Mouse (Mus musculus) lung, postnatal 0 days (tissue): ENCODE data around the gene Rab6a. TPM values are rescaled to one million over a fixed set of nuclear protein-coding genes. Genes with fewer than 3 reads are reported as not detected.
A peak's percentile ranks its signal among the peaks of the same experiment; 100 is the strongest.

Experiments used
- ATAC-seq: fragments of 200-750 bp; cut with Nextera tagmentation; 2 replicates; pipeline ENCODE4 v1.8.0; 2017; ENCODE audit warnings: moderate library complexity
- DNase-seq: peaks from one replicate; pipeline ENCODE4 v3.0.0-alpha.2; 2016; ENCODE audit warnings: low spot score
- H3K27ac ChIP-seq: fragments of 300-500 bp; sonication (generic); 2 replicates; pipeline ENCODE4 v1.5.1; 2014; ENCODE audit warnings: antibody characterized with exemption, mild to moderate bottlenecking, low read length, mixed read lengths
- H3K27me3 ChIP-seq: fragments of 300-500 bp; sonication (generic); replicated peaks from 2 replicates; pipeline ENCODE4 v1.6.1; 2014; ENCODE audit warnings: low read length, mixed read lengths; ENCODE audit not compliant: insufficient read depth
- H3K36me3 ChIP-seq: fragments of 300-500 bp; sonication (generic); 2 replicates; pipeline ENCODE4 v1.6.1; 2014; ENCODE audit warnings: low read length, mixed read lengths; ENCODE audit not compliant: insufficient read depth
- H3K4me1 ChIP-seq: fragments of 300-500 bp; sonication (generic); 2 replicates; pipeline ENCODE4 v1.6.1; 2014; ENCODE audit warnings: antibody characterized with exemption, low read depth, low read length, mixed read lengths; ENCODE audit not compliant: insufficient read depth
- H3K4me2 ChIP-seq: fragments of 300-500 bp; sonication (generic); replicated peaks from 2 replicates; pipeline ENCODE4 v1.6.1; 2014; ENCODE audit warnings: low read depth, mild to moderate bottlenecking, low read length, moderate library complexity, mixed read lengths
- H3K4me3 ChIP-seq: fragments of 300-500 bp; sonication (generic); 2 replicates; pipeline ENCODE4 v1.5.1; 2014; ENCODE audit warnings: low read depth, low read length
- H3K9ac ChIP-seq: fragments of 300-500 bp; sonication (generic); replicated peaks from 2 replicates; pipeline ENCODE4 v1.6.1; 2014; ENCODE audit warnings: low read depth, mild to moderate bottlenecking
- H3K9me3 ChIP-seq: fragments of 300-500 bp; sonication (generic); 2 replicates; pipeline ENCODE4 v1.6.1; 2016; ENCODE audit warnings: low read length, mixed read lengths
- CTCF ChIP-seq: IDR thresholded peaks from 2 replicates; pipeline ENCODE4 v1.5.1; 2016; ENCODE audit warnings: antibody characterized with exemption, mild to moderate bottlenecking
- EP300 ChIP-seq: IDR thresholded peaks from 2 replicates; pipeline ENCODE4 v1.6.1; 2016; ENCODE audit warnings: antibody characterized with exemption, mild to moderate bottlenecking, control low read depth
- WGBS: fragments of 180-500 bp; shearing (Covaris S2); extraction: QIAGEN DNeasy Blood & Tissue Kit; methylation state at CpG from one replicate; pipeline ENCODE4 v1.1.7; 2014; 5-methylcytosine and 5-hydroxymethylcytosine counted together
- polyA plus RNA-seq: library from polyadenylated mRNA; unstranded; fragments of >200 nt; fragmentation: Nextera tagmentation; extraction: Ambion mirVana; gene quantifications from 2 replicates; pipeline ENCODE4 v1.2.1, GENCODE M21; 2015

Rab6a gene
- polyA plus RNA-seq, 1 experiment from 2014 or later, result 76.8 TPM

GRCm38 (mm10) chr7:100590845-100591521 lies 16.2 kb upstream of the Rab6a start:
- H3K27ac ChIP-seq, result peak overlapping the region; percentile 94
- no peaks in the 10 kb centered on the region for H3K9me3 ChIP-seq
- peak overlapping the region; percentile 53 for H3K4me2 ChIP-seq
- DNase-seq (peak; percentile 96), ATAC-seq (peak; percentile 97)
- 1% methylated on average over 19 of the region's 20 CpGs for WGBS
- H3K9ac ChIP-seq, result peak overlapping the region; percentile 52
- TF ChIP-seq EP300 (no peak; the same call in 1 of the 2 replicates), CTCF (peak; percentile 29; the same call in 1 of the 2 replicates)
- peak overlapping the region; percentile 55 for H3K4me3 ChIP-seq
- H3K36me3 ChIP-seq, result no peaks in the 10 kb centered on the region
- H3K4me1 ChIP-seq, result no peaks in the 10 kb centered on the region; the same call in 1 of the 2 replicates
- H3K27me3 ChIP-seq, result no peaks in the 10 kb centered on the region

- DNase-seq, result no peak
- H3K27ac ChIP-seq, result peak overlapping the region; percentile 94
- H3K36me3 ChIP-seq, result no peaks in the 10 kb centered on the region
- no peak for ATAC-seq
- H3K9ac ChIP-seq, result peak overlapping the region; percentile 52
- no peaks in the 10 kb centered on the region for H3K9me3 ChIP-seq
- 7% methylated on average over 2 of the region's 2 CpGs for WGBS
- no peaks in the 10 kb centered on the region for H3K27me3 ChIP-seq
- H3K4me1 ChIP-seq, result no peaks in the 10 kb centered on the region; the same call in 1 of the 2 replicates
- H3K4me3 ChIP-seq, result peak overlapping the region; percentile 55
- H3K4me2 ChIP-seq, result peak overlapping the region; percentile 53
- TF ChIP-seq CTCF, result no peak
- TF ChIP-seq EP300, result peak; percentile 55; the same call in 1 of the 2 replicates
Observed at GRCm38 (mm10) chr7:100591522-100591852, 15.7 kb upstream of the Rab6a start.

- no peaks in the 10 kb centered on the region; the same call in 1 of the 2 replicates for H3K4me1 ChIP-seq
- H3K27me3 ChIP-seq, result no peaks in the 10 kb centered on the region
- TF ChIP-seq CTCF, result no peak
- no peaks in the 10 kb centered on the region for H3K9me3 ChIP-seq
- DNase-seq (no peak), ATAC-seq (no peak)
- H3K4me3 ChIP-seq, result no peak overlapping the region
- no peak overlapping the region for H3K4me2 ChIP-seq
- no peak overlapping the region for H3K27ac ChIP-seq
- no peak overlapping the region for H3K9ac ChIP-seq
- H3K36me3 ChIP-seq, result no peaks in the 10 kb centered on the region
Observed at GRCm38 (mm10) chr7:100593349-100593748, 13.9 kb upstream of the Rab6a start.

GRCm38 (mm10) chr7:100600211-100600610 lies 7.0 kb upstream of the Rab6a start:
- ATAC-seq (no peak), DNase-seq (no peak)
- Histone ChIP-seq H3K4me3 (no peak overlapping the region), H3K36me3 (no peaks in the 10 kb centered on the region), H3K4me1 (no peaks in the 10 kb centered on the region), H3K4me2 (no peak overlapping the region), H3K27ac (no peak overlapping the region), H3K9me3 (no peaks in the 10 kb centered on the region), H3K9ac (no peak overlapping the region), H3K27me3 (no peaks in the 10 kb centered on the region)
- TF ChIP-seq EP300, result no peak
- TF ChIP-seq CTCF, result no peak
- 58% methylated on average over 5 of the region's 5 CpGs for WGBS

- TF ChIP-seq CTCF (no peak), EP300 (no peak)
- peak within 1 kb of the TSS; percentile 96 for H3K9ac ChIP-seq
- DNase-seq (peak; percentile 73), ATAC-seq (peak; percentile 10)
- no peaks in the 10 kb centered on the region for H3K27me3 ChIP-seq
- peak within 1 kb of the TSS; percentile 100 for H3K4me3 ChIP-seq
- no peaks in the 10 kb centered on the region for H3K9me3 ChIP-seq
- no peaks in the 10 kb centered on the region for H3K36me3 ChIP-seq
- peaks cover 2% of the 10 kb centered on the region; the same call in 1 of the 2 replicates for H3K4me1 ChIP-seq
- under 1% methylated on average over 37 of the region's 43 CpGs for WGBS
- peak within 1 kb of the TSS; percentile 99 for H3K27ac ChIP-seq
- peak within 1 kb of the TSS; percentile 90 for H3K4me2 ChIP-seq
Observed at GRCm38 (mm10) chr7:100608130-100608741, 1.0 kb downstream of the Rab6a start, which contains the start of gene Mrpl48. Mrpl48 (minus strand) TSS chr7:100608301.

GRCm38 (mm10) chr7:100608910-100609309 lies 1.7 kb downstream of the Rab6a start:
- no peaks in the 10 kb centered on the region for H3K9me3 ChIP-seq
- ATAC-seq, result no peak
- H3K27ac ChIP-seq, result no peak overlapping the region
- H3K4me1 ChIP-seq, result peaks cover 2% of the 10 kb centered on the region; the same call in 1 of the 2 replicates
- no peaks in the 10 kb centered on the region for H3K27me3 ChIP-seq
- WGBS, result 8% methylated on average over 4 of the region's 4 CpGs
- 0 out of 2 replicates have a peak overlapping the region, but pooled peaks have one; percentile 96 for H3K9ac ChIP-seq
- H3K4me3 ChIP-seq, result peak overlapping the region; percentile 100
- H3K4me2 ChIP-seq, result peak overlapping the region; percentile 90
- TF ChIP-seq CTCF, result no peak
- no peak for TF ChIP-seq EP300
- H3K36me3 ChIP-seq, result no peaks in the 10 kb centered on the region
- no peak for DNase-seq
